Mouse (Mus musculus) inflammation-experienced regulatory T-cells, adult 6 months (primary cell): ENCODE measurements around the gene Ptk6. TPM values are rescaled to one million over a fixed set of nuclear protein-coding genes. Genes with fewer than 3 reads are reported as not detected.
A peak's percentile ranks its signal among the peaks of the same experiment; 100 is the strongest.
"Not testable (repeated sequence)": the region's sequence is repeated elsewhere in the genome, so short reads cannot be mapped to it uniquely, and the experiment has no call there.

Experiments used
- ATAC-seq: one replicate; pipeline ENCODE4 v1.8.0; 2017
- polyA plus RNA-seq, 3 experiments: library from polyadenylated mRNA; unstranded; fragments of 100-300 nt; shearing (Covaris generic); gene quantifications; one replicate each; pipeline ENCODE4 v1.2.1; 2017

The Ptk6 gene
- polyA plus RNA-seq, 3 experiments from 2014 or later: 0.09 TPM; not detected in 2

- ATAC-seq: no peak
Observed at GRCm38 (mm10) chr2:181218881-181219485, 16.4 kb upstream of the Ptk6 start.

DNA sequence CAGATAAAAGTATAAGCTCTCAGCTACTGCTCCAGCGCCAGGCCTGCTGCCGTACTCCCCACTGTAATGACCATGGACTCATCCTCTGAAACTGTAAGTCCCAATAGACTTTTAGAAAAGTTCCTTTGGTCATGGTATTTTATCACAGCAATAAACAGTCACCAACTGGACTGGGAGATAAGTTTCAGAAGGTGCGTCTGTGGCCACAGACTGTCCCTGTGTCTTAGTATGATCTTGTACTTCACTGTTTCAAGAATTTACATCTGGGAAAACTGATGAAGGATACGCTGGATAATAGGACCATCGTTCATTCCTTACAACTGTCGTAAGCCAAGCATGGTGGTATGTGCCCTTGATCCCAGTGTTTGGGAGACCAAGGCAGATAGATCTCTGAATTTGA, 13.4 kb upstream of the Ptk6 start:
- ATAC-seq: no peak

GRCm38 (mm10) chr2:181213021-181213445, 10.4 kb upstream of the Ptk6 start, which contains the start of gene Srms:
Gene Srms (minus strand): TSS chr2:181213185.
- ATAC-seq: peak; percentile 68

- peak; percentile 58 for ATAC-seq
Observed at GRCm38 (mm10) chr2:181212389-181213020, 9.9 kb upstream of the Ptk6 start.

- ATAC-seq: no peak
Observed at GRCm38 (mm10) chr2:181206118-181206517, 3.5 kb upstream of the Ptk6 start.

GRCm38 (mm10) chr2:181205678-181206077, 3.1 kb upstream of the Ptk6 start:
- ATAC-seq: no peak

DNA sequence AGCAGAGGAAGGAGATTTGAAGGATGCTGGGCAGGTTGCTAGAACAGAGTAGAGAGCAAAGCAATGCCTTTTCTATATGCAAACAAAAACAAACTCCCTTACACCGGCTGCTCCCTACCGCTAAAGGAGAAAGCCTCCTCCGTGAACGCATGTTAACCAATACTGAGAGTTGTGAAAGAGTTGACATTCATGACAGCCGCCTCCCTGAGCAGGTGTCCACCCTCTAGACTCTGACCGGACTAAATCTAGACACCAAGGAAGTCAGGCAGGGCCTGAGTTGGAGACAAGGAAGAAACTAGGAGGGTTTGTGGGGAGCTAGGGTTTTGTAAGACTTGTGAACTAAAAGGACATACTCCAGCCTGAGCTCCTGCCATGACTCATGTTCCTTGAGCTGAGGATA, 297 bp upstream of the Ptk6 start:
- ATAC-seq: no peak

DNA sequence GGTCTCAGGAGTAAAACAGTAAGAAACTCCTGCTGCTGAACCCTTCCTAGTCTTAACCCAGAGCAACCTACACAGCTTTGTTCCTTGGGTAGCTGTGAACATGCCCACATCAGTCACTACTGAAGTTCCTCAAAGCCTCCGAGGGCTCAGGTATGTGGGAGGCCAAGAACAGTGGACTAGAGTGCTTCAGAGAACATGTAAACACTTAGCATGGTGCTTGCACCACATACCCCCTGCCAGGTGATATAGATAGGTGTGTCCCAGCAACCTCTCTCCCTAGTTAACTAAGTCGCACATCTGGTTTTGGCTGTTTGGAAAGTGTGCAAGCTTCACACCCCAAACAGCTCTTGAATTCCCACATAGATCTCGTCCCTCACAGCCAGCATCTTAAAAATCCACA, 983 bp downstream of the Ptk6 start:
- no peak for ATAC-seq

- ATAC-seq: no peak
Observed at GRCm38 (mm10) chr2:181196628-181197300, 5.8 kb downstream of the Ptk6 start.

DNA sequence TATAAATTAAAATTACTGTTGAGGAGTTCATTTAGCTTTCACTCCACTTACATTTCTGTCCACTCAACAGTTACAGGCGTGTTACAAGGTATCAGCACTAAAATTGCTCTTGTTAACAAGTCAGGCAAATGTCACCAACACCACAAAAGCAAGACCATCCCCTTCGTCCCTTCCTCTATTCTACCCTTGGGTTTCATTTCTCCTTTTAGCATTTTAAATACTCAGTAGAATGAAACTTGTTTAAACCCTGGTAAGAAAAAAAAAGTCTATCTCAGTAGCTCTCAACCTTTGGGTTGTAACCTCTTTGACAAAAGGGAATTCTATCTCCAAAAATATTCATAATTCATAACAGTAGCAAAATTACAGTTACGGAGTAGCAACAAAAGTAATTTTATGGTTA, 9.5 kb downstream of the Ptk6 start:
- no peak for ATAC-seq

DNA sequence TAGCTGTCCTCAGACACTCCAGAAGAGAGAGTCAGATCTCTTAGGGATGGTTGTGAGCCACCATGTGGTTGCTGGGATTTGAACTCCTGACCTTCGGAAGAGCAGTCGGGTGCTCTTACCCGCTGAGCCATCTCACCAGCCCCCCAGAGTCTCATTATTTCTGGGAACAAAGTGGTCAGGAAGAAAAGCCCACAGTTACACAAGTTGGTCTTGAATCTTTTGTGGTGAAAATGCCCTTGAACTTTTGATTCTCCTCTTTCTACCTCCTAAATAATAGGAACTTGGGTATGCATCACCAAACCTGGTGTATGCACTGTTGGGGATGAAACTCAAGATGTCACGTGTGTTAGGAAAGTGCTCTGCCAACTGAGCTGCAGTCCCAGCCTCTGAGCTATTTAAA, 10.7 kb downstream of the Ptk6 start:
- no peak for ATAC-seq

DNA sequence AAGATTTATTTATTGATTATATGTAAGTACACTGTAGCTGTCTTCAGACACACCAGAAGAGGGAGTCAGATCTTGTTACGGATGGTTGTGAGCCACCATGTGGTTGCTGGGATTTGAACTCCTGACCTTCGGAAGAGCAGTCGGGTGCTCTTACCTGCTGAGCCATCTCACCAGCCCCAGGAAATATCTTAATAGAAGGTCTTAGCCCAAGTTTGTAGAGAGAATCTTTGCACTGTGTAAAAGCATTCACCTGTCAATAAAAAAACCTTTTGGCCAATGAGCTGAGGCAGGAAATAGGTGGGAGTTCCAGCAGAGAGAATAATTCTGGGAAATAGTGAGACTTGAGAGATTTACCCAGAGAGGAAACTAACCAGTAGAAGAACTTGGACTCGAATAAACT, 11.2 kb downstream of the Ptk6 start:
- not testable (repeated sequence) for ATAC-seq

DNA sequence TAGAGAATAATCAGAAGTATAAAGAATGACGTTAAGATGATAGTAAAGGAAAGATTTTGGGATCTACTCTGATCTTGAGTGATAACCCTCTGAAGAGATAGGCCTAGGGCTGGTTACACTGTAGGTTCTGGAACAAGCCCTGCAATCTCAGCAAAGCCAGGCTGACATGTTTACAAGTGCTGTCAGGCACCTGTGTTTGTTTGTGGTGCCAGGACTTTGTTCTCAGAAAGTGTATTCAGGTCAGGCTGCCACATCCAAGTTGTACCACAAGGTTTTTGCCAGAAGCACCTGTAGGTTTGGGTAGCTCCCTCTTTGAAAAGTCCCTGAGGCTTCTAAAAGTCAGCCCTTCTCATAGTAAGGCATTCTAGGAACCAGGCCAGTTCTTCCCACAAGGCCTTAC, 13.3 kb downstream of the Ptk6 start:
- ATAC-seq: no peak

GRCm38 (mm10) chr2:181188681-181189080, 13.9 kb downstream of the Ptk6 start:
- no peak for ATAC-seq

GRCm38 (mm10) chr2:181187121-181188000, 15.2 kb downstream of the Ptk6 start, which contains the start of gene Ppdpf:
Gene Ppdpf (plus strand): TSS chr2:181187247.
- ATAC-seq: peak; percentile 92

GRCm38 (mm10) chr2:181186635-181187034, 16.0 kb downstream of the Ptk6 start:
- ATAC-seq: peak; percentile 73

- no peak for ATAC-seq
Observed at GRCm38 (mm10) chr2:181180898-181181297, 21.7 kb downstream of the Ptk6 start.

GRCm38 (mm10) chr2:181178471-181178870, 24.1 kb downstream of the Ptk6 start:
- no peak for ATAC-seq

DNA sequence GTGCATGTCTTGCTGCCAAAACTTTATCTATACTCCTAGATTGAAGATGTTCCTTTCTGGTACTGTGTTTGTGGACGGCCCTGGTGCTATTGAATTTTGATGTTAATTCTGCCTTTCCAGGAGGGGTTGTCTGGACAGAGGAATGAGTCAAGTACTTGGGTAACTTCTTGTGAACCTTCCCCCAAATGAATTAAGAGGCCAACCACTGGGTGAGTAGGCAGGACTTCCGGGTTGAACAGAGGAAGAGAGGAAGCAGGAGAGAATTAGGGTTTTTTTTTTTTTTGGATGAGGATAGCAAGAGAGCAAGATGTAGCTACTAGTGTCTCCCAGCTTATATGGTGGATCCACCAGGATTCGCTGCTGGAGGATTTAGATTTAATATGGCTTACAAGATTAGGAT, 24.6 kb downstream of the Ptk6 start:
- no peak for ATAC-seq

DNA sequence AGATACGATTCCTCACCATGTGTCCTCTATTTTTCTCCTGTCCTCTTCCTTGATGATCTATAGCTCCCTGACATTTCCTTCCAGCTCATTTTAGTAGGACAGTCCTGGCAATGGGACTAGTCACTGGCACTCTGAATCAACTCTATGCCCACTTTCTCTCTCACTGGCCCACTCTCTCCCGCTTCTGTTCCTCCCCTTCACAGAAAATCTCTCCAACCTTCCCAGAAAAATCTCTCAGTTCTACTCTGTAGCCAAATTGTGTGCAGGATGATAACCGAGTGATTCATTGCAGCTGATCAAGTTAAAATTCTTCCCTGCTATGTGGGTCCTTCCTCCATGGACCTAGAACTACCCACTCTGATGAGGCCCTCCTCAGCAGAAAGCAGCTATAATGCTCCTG, 27.9 kb downstream of the Ptk6 start:
- no peak for ATAC-seq

DNA sequence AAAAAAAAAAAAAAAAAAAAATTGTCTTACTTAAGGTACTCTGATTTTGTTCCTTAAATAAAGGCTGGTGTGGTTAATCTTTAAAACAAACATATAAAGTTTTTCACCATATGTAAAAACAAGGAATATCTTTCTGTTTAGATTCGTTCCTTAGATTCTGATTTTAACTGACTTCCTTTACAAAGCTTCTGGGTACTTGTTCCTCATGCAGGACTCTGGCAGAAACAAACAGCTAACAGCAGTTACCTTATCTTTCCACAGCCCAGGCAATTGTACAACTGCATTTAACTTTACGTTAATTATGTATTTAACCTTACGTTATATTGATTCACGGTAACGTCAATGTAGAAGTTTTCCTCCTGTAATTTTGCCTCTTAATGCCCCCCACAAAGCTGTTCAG, 36.1 kb downstream of the Ptk6 start:
- ATAC-seq: no peak

GRCm38 (mm10) chr2:181160821-181161220, 41.8 kb downstream of the Ptk6 start:
- no peak for ATAC-seq

GRCm38 (mm10) chr2:181159771-181160170, 42.8 kb downstream of the Ptk6 start:
- ATAC-seq: no peak
